Mouse (Mus musculus) ES-Bruce4 (cell line): Measurements from ENCODE around the gene Filip1.

Experiments
- CTCF ChIP-seq: IDR thresholded peaks from one replicate; pipeline ENCODE4 v1.8.1; 2011; ENCODE audit warnings: low read depth, low read length
- EP300 ChIP-seq: IDR thresholded peaks from 2 replicates; pipeline ENCODE4 v1.6.1; 2011; ENCODE audit warnings: low read depth, low read length; ENCODE audit not compliant: insufficient read depth

DNA sequence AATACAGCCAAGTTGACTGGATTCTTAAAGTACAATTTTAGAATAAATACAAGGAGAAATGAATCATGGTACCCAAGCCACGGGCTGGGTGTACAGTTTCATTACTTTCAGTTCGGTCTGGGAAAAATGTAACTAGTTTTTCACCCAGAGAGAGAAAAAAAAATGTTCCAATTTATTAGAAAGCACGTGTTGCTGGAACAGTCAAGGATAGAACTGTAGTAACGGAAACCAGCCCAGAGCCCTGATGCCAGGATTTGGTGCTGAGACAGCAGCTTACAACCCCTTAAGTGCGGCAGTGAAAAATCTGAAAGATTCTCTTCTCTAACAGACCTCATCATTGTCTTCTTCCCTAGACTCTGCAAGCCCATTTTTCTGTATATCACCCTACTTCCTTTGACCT lies 118.0 kb downstream of the Filip1 start:
- TF ChIP-seq CTCF = no peak
- no peak for TF ChIP-seq EP300
